Mouse (Mus musculus): ENCODE data around the gene Rrad.
"Not testable (repeated sequence)": the region's sequence is repeated elsewhere in the genome, so short reads cannot be mapped to it uniquely, and the experiment has no call there.

Rrad gene

GRCm38 (mm10) chr8:104630981-104631663 is at the start of gene Rrad:
Gene Rrad (minus strand): TSS chr8:104631327.
- peak; percentile 77 to 87 for DNase-seq

DNA sequence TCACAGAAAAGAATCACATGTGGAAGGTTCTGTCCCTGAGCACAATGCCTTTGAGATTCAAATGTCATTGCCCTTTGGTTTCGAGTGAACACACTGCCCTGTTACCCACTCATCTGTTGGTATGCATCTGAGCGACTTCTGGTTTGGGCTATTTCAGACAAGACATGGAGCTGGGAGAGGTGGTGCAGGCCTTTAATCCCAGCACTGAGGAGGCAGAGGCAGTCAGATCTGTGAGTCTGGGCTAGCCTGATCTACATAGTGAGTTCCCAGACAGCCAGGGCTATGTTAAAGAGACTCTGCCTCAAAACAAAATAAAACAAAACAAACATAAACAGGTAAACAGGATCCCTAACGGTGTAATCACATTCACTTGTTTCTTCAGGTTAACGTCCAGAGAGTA is 24.5 kb upstream of the Rrad start:
- no peak for DNase-seq

DNA sequence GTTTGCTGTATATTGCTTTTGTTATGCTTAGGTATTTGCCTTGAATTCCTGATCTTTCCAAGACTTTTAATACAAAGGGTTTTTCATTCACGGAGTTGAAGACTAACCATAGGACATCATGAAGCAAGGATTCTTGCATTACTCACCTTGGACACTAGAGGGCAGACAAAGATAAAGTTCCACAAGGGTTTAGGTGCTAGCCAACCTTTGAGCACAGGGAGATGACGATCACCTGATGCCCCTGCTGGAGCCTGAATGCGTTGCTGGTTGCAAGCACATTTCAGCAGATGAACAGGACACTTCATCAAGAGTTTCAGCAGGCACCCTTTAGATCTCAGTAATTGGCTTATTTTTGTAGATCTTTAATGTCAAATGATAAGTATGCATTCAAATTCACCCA is 23.9 kb upstream of the Rrad start:
- peak; percentile 65 to 71 for DNase-seq

DNA sequence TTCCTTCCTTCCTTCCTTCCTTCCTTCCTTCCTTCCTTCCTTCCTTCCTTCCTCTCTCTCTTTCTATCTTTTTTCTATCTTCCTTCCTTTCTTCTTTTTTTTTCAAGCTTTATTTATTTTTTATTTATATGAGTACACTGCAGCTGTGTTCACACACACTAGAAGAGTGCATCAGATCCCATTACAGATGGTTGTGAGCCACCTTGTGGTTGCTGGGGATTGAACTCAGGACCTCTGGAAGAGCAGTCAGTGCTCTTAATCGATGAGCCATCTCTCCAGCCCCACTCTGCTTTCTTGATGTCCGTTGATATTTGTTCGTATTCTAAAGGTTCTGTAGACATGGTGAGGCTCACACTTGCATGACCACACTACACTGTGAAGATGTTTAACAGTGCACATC is 13.1 kb upstream of the Rrad start:
- not testable (repeated sequence) for DNase-seq

DNA sequence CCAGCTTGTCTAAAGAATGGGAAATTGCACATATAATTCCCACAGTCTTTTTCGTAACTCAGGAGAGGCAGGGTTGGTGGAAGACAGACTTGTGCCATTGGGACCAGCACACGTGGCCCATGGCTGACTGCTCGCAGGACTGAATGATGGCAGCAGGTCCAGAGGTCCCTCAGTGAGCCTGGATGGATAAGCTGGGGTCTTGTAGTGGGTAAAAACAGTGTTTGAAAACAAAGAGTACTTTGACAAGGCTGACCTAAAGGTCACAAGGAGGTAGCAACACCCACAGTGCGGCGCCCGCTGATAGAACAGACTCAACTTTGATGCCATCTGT is 11.2 kb upstream of the Rrad start:
- no peak for DNase-seq

DNA sequence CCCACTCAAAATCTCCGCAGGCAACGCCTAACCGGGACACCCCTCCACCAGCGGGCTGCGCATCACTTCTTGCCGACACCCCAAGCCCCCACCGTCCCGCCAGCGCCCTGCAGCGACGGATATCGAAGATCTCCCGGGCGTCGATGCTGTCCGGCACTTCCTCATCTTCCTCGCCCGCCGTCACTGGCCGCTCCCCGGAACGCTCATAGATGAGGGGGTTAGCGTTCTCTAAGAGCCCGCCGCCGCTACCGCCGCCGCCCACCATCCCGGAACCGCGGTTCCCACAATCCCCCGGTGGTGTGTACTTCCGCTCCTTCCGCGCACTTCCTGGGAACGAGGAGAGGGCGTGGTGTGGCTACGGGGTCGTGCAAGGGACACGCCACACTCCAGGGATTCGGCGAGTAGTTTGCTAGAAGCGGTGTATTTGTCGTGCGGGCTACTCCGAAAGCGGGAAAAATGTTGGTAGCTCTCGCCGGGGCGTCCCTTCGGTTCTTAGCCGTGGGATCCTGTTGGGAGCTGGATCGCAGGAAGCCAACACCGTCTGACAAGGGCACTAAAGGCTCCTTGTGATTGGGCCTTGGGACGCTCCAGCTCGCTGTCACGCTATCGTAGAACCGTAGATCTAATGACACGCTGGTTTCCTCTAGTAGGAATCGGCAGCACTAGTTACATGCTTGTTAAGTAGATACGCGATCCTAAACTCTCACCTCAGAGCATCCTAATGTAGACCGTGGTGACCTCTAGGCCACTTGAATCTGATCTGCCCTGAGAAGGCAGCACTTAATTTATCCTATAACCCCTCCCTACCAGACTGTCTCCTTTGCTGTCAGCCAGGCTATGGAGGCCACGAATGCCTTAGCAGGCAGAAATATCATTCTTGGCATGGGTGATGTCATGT is 10.5 kb upstream of the Rrad start, which contains the start of gene Ciao2b:
Gene Ciao2b (minus strand): TSS at position 540 of the 898 bp plus-strand sequence.
- peak; percentile 87 for DNase-seq

- DNase-seq, result no peak
These were observed 9.8 kb upstream of the Rrad start for GRCm38 (mm10) chr8:104640831-104641370.

- no peak for DNase-seq
These were observed 9.1 kb upstream of the Rrad start for GRCm38 (mm10) chr8:104640241-104640640.

GRCm38 (mm10) chr8:104638010-104638409 is 6.9 kb upstream of the Rrad start:
- no peak for DNase-seq

- DNase-seq, result no peak
These were observed 4.0 kb upstream of the Rrad start for GRCm38 (mm10) chr8:104635004-104635710.

GRCm38 (mm10) chr8:104633156-104633744 is 2.1 kb upstream of the Rrad start:
- DNase-seq, result no peak

GRCm38 (mm10) chr8:104632486-104632885 is 1.4 kb upstream of the Rrad start:
- DNase-seq, result no peak

GRCm38 (mm10) chr8:104631975-104632374 is 848 bp upstream of the Rrad start:
- no peak for DNase-seq

DNA sequence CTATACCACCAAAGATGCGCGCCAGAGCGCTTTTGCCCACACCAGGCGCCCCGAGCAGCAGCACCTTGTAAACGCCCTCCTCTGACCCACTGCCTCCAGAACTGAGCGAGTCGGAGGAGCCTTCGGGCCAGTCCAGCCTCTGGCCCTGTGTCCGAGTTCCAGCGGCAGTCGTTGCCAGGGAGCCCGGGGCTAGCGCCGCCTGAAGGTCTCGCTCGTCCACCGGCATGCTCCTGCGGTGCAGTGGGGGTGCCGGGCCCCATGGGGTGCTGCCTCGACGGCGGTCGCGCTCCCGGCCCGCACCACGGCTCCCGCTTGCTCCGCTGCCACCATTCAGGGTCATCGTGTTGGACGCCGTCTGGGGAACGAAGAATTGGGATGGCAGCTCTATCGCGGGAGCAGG is 553 bp downstream of the Rrad start:
- peak; percentile 31 to 53 for DNase-seq

GRCm38 (mm10) chr8:104630111-104630479 is 1.0 kb downstream of the Rrad start:
- DNase-seq, result no peak

- no peak for DNase-seq
These were observed 1.6 kb downstream of the Rrad start for GRCm38 (mm10) chr8:104629306-104630110.

DNA sequence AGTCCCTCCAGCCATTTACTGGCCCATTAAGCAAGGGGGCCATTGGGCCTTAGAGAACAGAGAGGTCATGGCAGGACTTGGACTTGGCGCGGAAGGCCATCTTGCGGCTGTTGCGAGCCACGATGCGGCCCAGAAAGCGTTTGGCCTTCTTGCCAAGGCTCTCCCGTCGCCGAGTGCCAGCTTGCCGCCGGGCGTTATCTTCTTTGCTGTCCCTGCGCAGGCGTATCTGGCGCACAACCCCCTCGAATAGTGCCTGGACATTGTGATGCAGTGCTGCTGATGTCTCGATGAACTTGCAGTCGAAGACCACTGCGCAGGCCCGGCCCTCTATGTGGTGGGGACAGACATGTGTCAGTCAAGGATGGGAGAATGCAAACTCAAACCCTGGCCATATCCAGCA is 2.7 kb downstream of the Rrad start:
- no peak for DNase-seq

DNA sequence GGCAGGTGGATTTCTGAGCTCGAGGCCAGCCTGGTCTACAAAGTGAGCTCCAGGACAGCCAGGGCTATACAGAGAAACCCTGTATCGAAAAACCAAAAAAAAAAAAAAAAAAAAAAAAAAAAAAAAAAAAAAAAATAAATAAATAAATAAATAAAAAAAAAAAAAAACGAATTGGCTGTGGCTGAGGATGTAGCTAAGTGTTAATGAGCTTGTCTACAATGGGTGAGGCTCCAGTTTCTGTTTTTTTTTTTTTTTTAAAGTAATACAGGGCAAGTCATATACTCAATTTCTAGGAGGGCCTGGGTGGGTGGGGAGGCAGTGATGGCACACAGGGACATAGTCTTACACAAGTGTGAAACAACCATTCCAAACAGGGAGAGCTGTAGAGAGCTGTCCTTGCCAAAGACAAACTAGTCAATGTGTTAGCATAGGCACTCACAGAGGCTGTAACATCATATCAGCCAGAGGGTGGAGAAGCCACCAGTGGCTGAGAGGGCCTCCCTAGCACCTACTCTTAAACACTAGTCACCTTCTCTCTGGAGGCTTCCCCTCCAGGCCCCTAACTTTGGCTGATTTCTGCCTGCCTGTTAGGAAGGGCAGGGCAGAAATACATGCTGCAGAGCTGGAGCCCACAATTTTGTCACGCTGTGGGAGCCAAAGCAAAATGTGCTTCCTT is 3.9 kb downstream of the Rrad start:
- no peak for DNase-seq

DNA sequence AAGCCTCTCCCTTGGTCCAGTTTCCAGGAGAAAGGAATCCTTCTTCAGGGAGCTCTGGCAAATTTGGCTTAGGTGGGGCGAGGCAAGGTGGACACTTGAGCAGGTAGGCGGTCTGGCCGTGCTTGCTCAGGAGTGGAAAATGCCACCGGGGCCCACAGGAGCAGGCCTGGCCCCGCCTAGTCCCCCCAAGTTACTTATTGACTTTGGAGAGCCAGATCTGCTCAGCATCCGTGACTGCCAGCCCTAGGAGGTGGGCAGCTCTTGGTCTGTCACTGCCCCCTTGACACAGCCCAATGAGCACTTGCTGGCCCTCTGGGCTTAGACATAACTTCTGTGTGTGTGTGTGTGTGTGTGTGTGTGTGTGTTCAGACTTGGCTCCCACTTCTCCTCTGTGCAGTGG is 7.0 kb downstream of the Rrad start, which contains the start of gene Cdh16:
Gene Cdh16 (minus strand): TSS at position 236 of the 400 bp plus-strand sequence.
- DNase-seq, result no peak

DNA sequence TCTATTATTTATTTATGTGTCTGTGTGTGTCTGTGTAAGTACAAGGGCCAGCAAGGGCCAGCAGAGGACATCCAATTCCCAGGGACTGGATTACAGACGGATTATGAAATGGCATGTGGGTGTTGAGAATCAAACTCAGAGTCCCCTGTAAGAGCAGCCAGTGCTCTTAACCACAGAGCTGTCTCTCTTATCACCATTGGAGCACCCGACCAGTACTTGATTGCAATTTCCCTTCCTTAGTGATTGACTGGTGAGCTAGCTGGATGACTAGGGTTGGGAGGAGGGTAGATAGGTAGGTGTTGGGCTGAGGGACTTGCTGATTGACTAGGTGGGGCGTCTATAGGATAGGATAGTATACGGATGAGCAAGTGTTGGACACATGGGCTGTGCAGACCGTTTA is 10.4 kb downstream of the Rrad start:
- DNase-seq, result no peak

DNA sequence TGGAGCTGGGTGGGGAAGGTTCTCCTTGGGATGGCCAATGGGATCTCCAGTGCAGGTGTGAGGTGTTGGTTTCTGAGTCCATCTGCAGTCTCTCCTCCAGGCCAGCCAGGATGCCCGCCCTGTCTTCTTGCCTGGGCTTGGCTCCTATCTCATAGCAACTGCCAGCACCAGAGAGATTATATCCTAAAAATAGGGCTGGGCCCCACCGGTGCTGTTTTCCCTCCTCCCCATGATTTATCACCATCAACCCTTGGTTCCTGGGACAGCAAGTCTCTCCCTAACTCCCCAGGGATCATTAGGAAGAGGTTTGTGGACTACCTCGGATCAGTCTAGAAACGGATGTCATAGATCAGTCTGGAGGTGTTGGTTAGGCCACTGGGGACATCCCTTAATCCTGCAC is 18.0 kb downstream of the Rrad start:
- no peak for DNase-seq
